Mouse (Mus musculus) ovary, postnatal 14 days (tissue): ENCODE data around the gene Per2.

Source experiments
- DNase-seq: peaks from one replicate; pipeline ENCODE4 v3.0.0; 2022; ENCODE audit warnings: low spot score

The Per2 gene

GRCm38 (mm10) chr1:91458223-91458861 lies 782 bp downstream of the Per2 start:
- no peak for DNase-seq

GRCm38 (mm10) chr1:91457698-91458097 lies 1.4 kb downstream of the Per2 start:
- DNase-seq: no peak

- no peak for DNase-seq
Observed at GRCm38 (mm10) chr1:91457116-91457515, 2.0 kb downstream of the Per2 start.

- DNase-seq: peak; percentile 61
Observed at GRCm38 (mm10) chr1:91456301-91456801, 2.8 kb downstream of the Per2 start.

GRCm38 (mm10) chr1:91455661-91456161 lies 3.4 kb downstream of the Per2 start:
- DNase-seq: peak; percentile 56

- DNase-seq: no peak
Observed at GRCm38 (mm10) chr1:91454927-91455326, 4.2 kb downstream of the Per2 start.

- no peak for DNase-seq
Observed at GRCm38 (mm10) chr1:91454366-91454765, 4.8 kb downstream of the Per2 start.

- DNase-seq: no peak
Observed at GRCm38 (mm10) chr1:91453932-91454331, 5.2 kb downstream of the Per2 start.

- DNase-seq: no peak
Observed at GRCm38 (mm10) chr1:91451547-91452084, 7.5 kb downstream of the Per2 start.

- no peak for DNase-seq
Observed at GRCm38 (mm10) chr1:91450851-91451250, 8.3 kb downstream of the Per2 start.

- DNase-seq: no peak
Observed at GRCm38 (mm10) chr1:91448688-91449087, 10.4 kb downstream of the Per2 start.

- no peak for DNase-seq
Observed at GRCm38 (mm10) chr1:91446511-91446910, 12.6 kb downstream of the Per2 start.

GRCm38 (mm10) chr1:91446060-91446459 lies 13.1 kb downstream of the Per2 start:
- DNase-seq: peak; percentile 44

GRCm38 (mm10) chr1:91444841-91445830 lies 14.0 kb downstream of the Per2 start:
- DNase-seq: no peak

GRCm38 (mm10) chr1:91442350-91442990 lies 16.7 kb downstream of the Per2 start:
- no peak for DNase-seq

- no peak for DNase-seq
Observed at GRCm38 (mm10) chr1:91441855-91442254, 17.3 kb downstream of the Per2 start.

- no peak for DNase-seq
Observed at GRCm38 (mm10) chr1:91439776-91440175, 19.3 kb downstream of the Per2 start.

GRCm38 (mm10) chr1:91437573-91437972 lies 21.6 kb downstream of the Per2 start:
- DNase-seq: no peak

GRCm38 (mm10) chr1:91437083-91437400 lies 22.1 kb downstream of the Per2 start:
- DNase-seq: no peak

GRCm38 (mm10) chr1:91436380-91437082 lies 22.6 kb downstream of the Per2 start:
- DNase-seq: peak; percentile 81

GRCm38 (mm10) chr1:91435606-91436130 lies 23.5 kb downstream of the Per2 start:
- no peak for DNase-seq
